Mouse (Mus musculus): ENCODE results near the gene Adgrv1.

DNA sequence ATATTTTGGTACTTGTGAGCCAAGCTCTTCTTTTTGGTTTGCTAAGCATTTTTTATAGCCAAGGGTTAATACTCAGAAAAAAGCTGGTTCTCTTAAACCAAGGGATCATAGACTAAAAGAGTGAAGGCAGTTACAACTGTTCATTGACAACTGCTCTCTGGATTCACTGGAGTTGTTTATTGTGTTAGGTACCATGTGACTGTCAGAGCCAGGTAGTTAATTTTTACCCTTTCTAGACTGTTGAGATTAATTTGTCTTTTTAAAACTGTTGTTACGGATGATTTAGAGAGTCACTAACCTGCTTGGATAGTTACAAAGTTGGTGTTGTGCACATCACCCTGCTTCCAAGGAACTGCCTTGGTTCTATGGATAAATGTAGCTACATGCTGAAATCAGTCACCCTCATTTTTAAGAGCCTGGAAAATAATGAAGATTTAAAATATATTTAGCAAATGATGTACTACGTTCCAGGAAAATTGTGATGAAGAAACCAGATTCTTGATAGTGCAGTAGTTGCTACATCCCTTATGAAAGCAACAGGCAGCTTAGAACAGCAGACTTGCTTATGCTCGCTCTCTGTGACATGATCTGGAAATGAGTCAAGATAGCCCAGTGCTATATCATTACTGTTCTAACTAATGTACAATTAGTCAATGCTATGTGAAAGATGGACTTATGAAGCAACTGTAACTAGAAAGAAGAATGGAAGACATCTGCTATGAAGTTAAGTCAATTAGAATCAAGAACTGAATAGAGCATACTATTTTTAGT, 309.2 kb downstream of the Adgrv1 start:
- TF ChIP-seq CTCF (IDR thresholded peaks at IDR 0.05; ENCODE audit: low read depth) (no peak), EP300 (IDR thresholded peaks at IDR 0.05; ENCODE audit: low read depth) (no peak)
